Mouse (Mus musculus): ENCODE measurements around the gene Apeh. TPM values are rescaled to one million over a fixed set of nuclear protein-coding genes. Genes with fewer than 3 reads are reported as not detected.

Gene Apeh
- polyA plus RNA-seq, 2 experiments = 38.6 to 55.6 TPM

DNA sequence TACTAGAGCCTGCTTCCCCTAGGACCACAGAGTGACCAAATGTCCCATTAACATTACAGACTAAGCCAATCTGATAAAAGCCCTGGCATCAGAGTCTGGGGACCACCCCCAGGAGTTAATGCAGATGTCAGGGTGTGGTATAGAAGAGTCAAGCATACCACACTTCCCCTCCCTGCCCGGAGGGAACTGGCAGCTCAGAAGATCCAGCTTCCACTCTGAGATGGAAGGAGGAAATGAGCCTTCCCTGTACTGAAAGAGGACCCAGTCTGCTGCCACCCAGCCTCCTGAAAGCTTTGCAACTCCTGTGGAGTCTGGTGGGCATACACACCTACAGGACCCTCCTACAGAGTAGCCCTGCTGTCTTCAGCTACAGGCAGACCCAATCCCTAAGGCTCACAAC, 39.3 kb downstream of the Apeh start:
- no peaks in the 10 kb centered on the region for H3K9me3 ChIP-seq (ENCODE audit: control insufficient read depth, low read length)
- H3K27ac ChIP-seq (replicated peaks; ENCODE audit: low read depth, low read length) = no peak overlapping the region
- H3K36me3 ChIP-seq (ENCODE audit: control insufficient read depth, insufficient read depth, low read length) = peaks cover 75% of the 10 kb centered on the region
- no peak for ATAC-seq (ENCODE audit: low FRiP score, low read depth)
- no peak overlapping the region for H3K4me3 ChIP-seq (replicated peaks; ENCODE audit: low read length)
- DNase-seq (ENCODE audit: low spot score) = no peak
- no peak for TF ChIP-seq POLR2A (IDR thresholded peaks at IDR 0.05; ENCODE audit: borderline replicate concordance, extremely low read depth, insufficient read depth, insufficient read length)
- WGBS = 71% methylated on average over 1 of the region's 1 CpGs
- peaks cover 5% of the 10 kb centered on the region; the same call in 1 of the 2 replicates for H3K4me1 ChIP-seq (ENCODE audit: control insufficient read depth, insufficient read depth, low read length)
- no peak overlapping the region for H3K4me2 ChIP-seq (replicated peaks; ENCODE audit: low read depth, low read length, severe bottlenecking)
- H3K27me3 ChIP-seq (ENCODE audit: control insufficient read depth, insufficient read depth, low read length) = no peaks in the 10 kb centered on the region
- no peak overlapping the region for H3K9ac ChIP-seq (ENCODE audit: low read depth, low read length, severe bottlenecking)

DNA sequence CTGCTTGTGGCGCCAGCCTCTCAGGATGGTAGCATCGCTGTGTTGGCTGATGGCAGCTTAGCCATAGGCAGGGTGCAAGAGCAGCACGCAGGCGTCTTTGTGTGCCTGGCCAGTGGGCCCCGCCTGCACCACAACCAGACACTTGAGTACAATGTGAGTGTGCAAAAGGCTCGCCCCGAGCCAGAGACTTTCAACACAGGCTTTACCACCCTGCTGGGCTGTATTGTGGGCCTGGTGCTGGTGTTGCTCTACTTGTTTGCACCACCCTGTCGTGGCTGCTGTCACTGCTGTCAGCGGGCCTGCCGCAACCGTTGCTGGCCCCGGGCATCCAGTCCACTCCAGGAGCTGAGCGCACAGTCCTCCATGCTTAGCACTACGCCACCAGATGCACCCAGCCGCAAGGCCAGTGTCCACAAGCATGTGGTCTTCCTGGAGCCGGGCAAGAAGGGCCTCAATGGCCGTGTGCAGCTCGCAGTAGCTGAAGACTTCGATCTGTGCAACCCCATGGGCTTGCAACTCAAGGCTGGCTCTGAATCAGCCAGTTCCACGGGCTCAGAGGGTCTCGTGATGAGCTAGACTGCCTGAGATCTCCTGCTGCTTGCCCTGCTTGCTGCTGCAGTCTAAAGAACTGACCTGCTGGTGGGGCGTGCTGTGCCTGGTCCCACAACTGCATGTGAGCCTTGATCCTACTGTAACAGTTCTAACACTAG, 39.9 kb downstream of the Apeh start:
- Histone ChIP-seq H3K9ac (ENCODE audit: low read depth, low read length, severe bottlenecking) (no peak overlapping the region), H3K4me2 (replicated peaks; ENCODE audit: low read depth, low read length, severe bottlenecking) (no peak overlapping the region), H3K4me3 (replicated peaks; ENCODE audit: low read length) (no peak overlapping the region), H3K4me1 (ENCODE audit: control insufficient read depth, insufficient read depth, low read length) (peaks cover 5% of the 10 kb centered on the region; the same call in 1 of the 2 replicates), H3K27ac (replicated peaks; ENCODE audit: low read depth, low read length) (no peak overlapping the region), H3K9me3 (ENCODE audit: control insufficient read depth, low read length) (no peaks in the 10 kb centered on the region), H3K36me3 (ENCODE audit: control insufficient read depth, insufficient read depth, low read length) (peaks cover 73% of the 10 kb centered on the region), H3K27me3 (ENCODE audit: control insufficient read depth, insufficient read depth, low read length) (no peaks in the 10 kb centered on the region)
- ATAC-seq (ENCODE audit: low FRiP score, low read depth) = no peak
- TF ChIP-seq POLR2A (IDR thresholded peaks at IDR 0.05; ENCODE audit: borderline replicate concordance, extremely low read depth, insufficient read depth, insufficient read length) = no peak
- WGBS = 92% methylated on average over 19 of the region's 22 CpGs
- DNase-seq (ENCODE audit: low spot score) = no peak

DNA sequence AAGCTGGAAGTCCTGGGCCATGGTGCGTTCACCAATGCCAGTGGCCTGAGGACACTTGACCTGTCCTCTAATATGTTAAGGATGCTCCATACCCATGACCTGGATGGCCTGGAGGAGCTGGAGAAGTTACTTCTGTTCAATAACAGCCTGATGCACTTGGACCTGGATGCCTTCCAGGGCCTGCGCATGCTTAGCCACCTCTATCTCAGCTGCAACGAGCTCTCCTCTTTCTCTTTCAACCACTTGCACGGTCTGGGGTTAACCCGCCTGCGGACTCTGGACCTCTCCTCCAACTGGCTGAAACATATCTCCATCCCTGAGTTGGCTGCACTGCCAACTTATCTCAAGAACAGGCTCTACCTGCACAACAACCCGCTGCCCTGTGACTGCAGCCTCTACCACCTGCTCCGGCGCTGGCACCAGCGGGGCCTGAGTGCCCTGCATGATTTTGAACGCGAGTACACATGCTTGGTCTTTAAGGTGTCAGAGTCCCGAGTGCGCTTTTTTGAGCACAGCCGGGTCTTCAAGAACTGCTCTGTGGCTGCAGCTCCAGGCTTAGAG, 40.7 kb downstream of the Apeh start:
- no peak for DNase-seq (ENCODE audit: low spot score)
- Histone ChIP-seq H3K9me3 (ENCODE audit: control insufficient read depth, low read length) (no peaks in the 10 kb centered on the region), H3K4me2 (replicated peaks; ENCODE audit: low read depth, low read length, severe bottlenecking) (no peak overlapping the region), H3K9ac (ENCODE audit: low read depth, low read length, severe bottlenecking) (no peak overlapping the region), H3K36me3 (ENCODE audit: control insufficient read depth, insufficient read depth, low read length) (peaks cover 65% of the 10 kb centered on the region), H3K27ac (replicated peaks; ENCODE audit: low read depth, low read length) (0 out of 2 replicates have a peak overlapping the region, but pooled peaks have one; percentile 38), H3K4me3 (replicated peaks; ENCODE audit: low read length) (no peak overlapping the region), H3K27me3 (ENCODE audit: control insufficient read depth, insufficient read depth, low read length) (no peaks in the 10 kb centered on the region), H3K4me1 (ENCODE audit: control insufficient read depth, insufficient read depth, low read length) (peaks cover 5% of the 10 kb centered on the region; the same call in 1 of the 2 replicates)
- TF ChIP-seq POLR2A (IDR thresholded peaks at IDR 0.05; ENCODE audit: borderline replicate concordance, extremely low read depth, insufficient read depth, insufficient read length) = no peak
- no peak for ATAC-seq (ENCODE audit: low FRiP score, low read depth)
- WGBS = 89% methylated on average over 15 of the region's 15 CpGs

DNA sequence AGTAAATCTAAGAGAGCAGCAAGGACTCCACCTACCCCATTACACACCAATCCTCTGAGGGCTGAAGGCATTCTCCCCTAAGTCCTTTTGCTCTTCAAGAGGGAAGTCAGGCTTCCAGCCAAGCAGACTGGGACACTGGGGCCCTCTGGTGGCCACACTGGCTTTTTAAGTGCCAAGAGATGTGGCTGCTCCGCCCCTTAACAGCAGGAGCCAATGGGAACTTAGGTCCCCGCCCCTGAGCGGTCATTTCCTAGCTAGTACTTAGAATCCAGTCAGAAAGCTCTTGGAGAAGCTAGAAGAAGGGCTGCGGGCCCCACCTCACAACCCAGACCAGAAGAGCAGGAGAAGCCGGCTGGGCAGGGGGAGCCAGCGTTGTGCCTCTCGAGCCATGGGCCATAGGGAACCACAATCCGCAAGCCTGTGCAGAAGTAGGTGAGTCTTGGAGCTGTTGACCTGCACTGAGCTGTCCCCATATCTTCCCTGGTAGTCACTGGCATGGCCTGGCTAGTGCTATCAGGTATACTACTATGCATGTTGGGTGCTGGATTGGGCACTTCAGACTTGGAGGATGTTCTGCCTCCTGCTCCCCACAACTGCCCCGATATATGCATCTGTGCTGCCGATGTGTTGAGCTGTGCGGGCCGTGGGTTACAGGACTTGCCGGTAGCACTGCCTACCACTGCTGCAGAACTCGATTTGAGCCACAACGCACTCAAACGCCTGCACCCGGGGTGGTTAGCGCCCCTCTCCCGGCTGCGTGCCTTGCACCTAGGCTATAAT, 41.3 kb downstream of the Apeh start, which contains the start of gene Amigo3:
TSS of gene Amigo3 (plus strand) at position 275 of the 780 bp plus-strand sequence.
- WGBS = 51% methylated on average over 20 of the region's 20 CpGs
- peaks cover 7% of the 10 kb centered on the region; the same call in 1 of the 2 replicates for H3K4me1 ChIP-seq (ENCODE audit: control insufficient read depth, insufficient read depth, low read length)
- no peak within 1 kb of the TSS for H3K9ac ChIP-seq (ENCODE audit: low read depth, low read length, severe bottlenecking)
- peak within 1 kb of the TSS; percentile 48 for H3K4me2 ChIP-seq (replicated peaks; ENCODE audit: low read depth, low read length, severe bottlenecking)
- peaks cover 59% of the 10 kb centered on the region for H3K36me3 ChIP-seq (ENCODE audit: control insufficient read depth, insufficient read depth, low read length)
- peak within 1 kb of the TSS; percentile 16; the same call in 1 of the 2 replicates for H3K4me3 ChIP-seq (replicated peaks; ENCODE audit: low read length)
- peak; percentile 99 for DNase-seq (ENCODE audit: low spot score)
- ATAC-seq (ENCODE audit: low FRiP score, low read depth) = peak; percentile 58
- H3K27me3 ChIP-seq (ENCODE audit: control insufficient read depth, insufficient read depth, low read length) = no peaks in the 10 kb centered on the region
- no peak for TF ChIP-seq POLR2A (IDR thresholded peaks at IDR 0.05; ENCODE audit: borderline replicate concordance, extremely low read depth, insufficient read depth, insufficient read length)
- H3K9me3 ChIP-seq (ENCODE audit: control insufficient read depth, low read length) = no peaks in the 10 kb centered on the region
- peak within 1 kb of the TSS; percentile 38; the same call in 1 of the 2 replicates for H3K27ac ChIP-seq (replicated peaks; ENCODE audit: low read depth, low read length)

DNA sequence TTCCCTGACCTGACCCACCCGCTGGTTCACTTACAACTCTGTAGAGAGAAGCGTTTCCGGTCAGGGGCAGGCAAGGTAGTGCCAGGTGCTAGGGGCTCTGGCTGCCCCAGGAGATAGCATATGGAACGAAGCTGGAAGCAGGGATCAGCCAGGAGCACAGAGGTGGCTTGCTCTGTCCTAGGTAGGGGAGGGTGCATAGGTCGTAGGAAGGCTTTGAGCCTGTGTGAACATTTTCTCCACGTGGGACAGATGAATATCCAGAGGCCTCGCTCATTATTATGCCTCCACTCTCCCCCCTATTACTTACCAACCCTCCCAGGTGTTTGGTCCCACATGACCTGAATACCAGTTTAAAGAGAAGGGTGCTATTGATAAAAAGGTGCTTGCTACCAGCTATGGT, 42.0 kb downstream of the Apeh start:
- Histone ChIP-seq H3K36me3 (ENCODE audit: control insufficient read depth, insufficient read depth, low read length) (peaks cover 57% of the 10 kb centered on the region), H3K4me2 (replicated peaks; ENCODE audit: low read depth, low read length, severe bottlenecking) (no peak overlapping the region), H3K27ac (replicated peaks; ENCODE audit: low read depth, low read length) (no peak overlapping the region), H3K27me3 (ENCODE audit: control insufficient read depth, insufficient read depth, low read length) (no peaks in the 10 kb centered on the region), H3K9ac (ENCODE audit: low read depth, low read length, severe bottlenecking) (no peak overlapping the region), H3K9me3 (ENCODE audit: control insufficient read depth, low read length) (no peaks in the 10 kb centered on the region), H3K4me1 (ENCODE audit: control insufficient read depth, insufficient read depth, low read length) (peaks cover 10% of the 10 kb centered on the region; the same call in 1 of the 2 replicates), H3K4me3 (replicated peaks; ENCODE audit: low read length) (no peak overlapping the region)
- TF ChIP-seq POLR2A (IDR thresholded peaks at IDR 0.05; ENCODE audit: borderline replicate concordance, extremely low read depth, insufficient read depth, insufficient read length) = no peak
- no peak for DNase-seq (ENCODE audit: low spot score)
- no peak for ATAC-seq (ENCODE audit: low FRiP score, low read depth)
- WGBS = 73% methylated on average over 7 of the region's 7 CpGs
